Mouse (Mus musculus) C2C12 (cell line): ENCODE measurements around the gene Cdc37l1. TPM values are rescaled to one million over a fixed set of nuclear protein-coding genes. Genes with fewer than 3 reads are reported as not detected.

Experiments used
- H3K27me3 ChIP-seq: one replicate; pipeline ENCODE4 v1.6.1; 2011; ENCODE audit not compliant: control insufficient read depth, insufficient read depth, insufficient read length
- H3K36me3 ChIP-seq: one replicate; pipeline ENCODE4 v1.6.1; 2011; ENCODE audit not compliant: control insufficient read depth, insufficient read depth
- H3K4me3 ChIP-seq: one replicate; pipeline ENCODE4 v1.5.1; 2011; ENCODE audit warnings: mild to moderate bottlenecking, control low read depth; ENCODE audit not compliant: poor library complexity, insufficient read depth, severe bottlenecking
- H3K79me2 ChIP-seq: one replicate; pipeline ENCODE4 v1.6.1; 2011; ENCODE audit not compliant: control insufficient read depth, insufficient read depth
- H3K79me3 ChIP-seq: one replicate; pipeline ENCODE4 v1.6.1; 2011; ENCODE audit warnings: low read depth, control low read depth
- H3ac ChIP-seq: one replicate; pipeline ENCODE3; 2011; ENCODE audit warnings: low read depth; ENCODE audit not compliant: control insufficient read depth, insufficient read length
- CEBPB ChIP-seq: IDR thresholded peaks from one replicate; pipeline ENCODE4 v1.6.1; 2011; ENCODE audit warnings: low read depth, mild to moderate bottlenecking, control low read depth, moderate library complexity
- CTCF ChIP-seq: IDR thresholded peaks from one replicate; pipeline ENCODE4 v1.5.1; 2011; ENCODE audit not compliant: control insufficient read depth, insufficient read depth, insufficient read length
- FOSL1 ChIP-seq: IDR thresholded peaks from one replicate; pipeline ENCODE4 v1.8.0; 2011; ENCODE audit warnings: mild to moderate bottlenecking, low read length; ENCODE audit not compliant: poor library complexity, insufficient read depth, severe bottlenecking
- MAX ChIP-seq: IDR thresholded peaks from one replicate; pipeline ENCODE4 v1.6.1; 2011; ENCODE audit warnings: mild to moderate bottlenecking, control low read depth
- MYOD1 ChIP-seq: IDR thresholded peaks from one replicate; pipeline ENCODE4 v1.6.1; 2011; ENCODE audit warnings: low read depth; ENCODE audit not compliant: control insufficient read depth, insufficient read length
- MYOG ChIP-seq: IDR thresholded peaks from one replicate; pipeline ENCODE4 v1.6.1; 2011; ENCODE audit not compliant: control insufficient read depth, insufficient read length; ENCODE audit errors: extremely low read depth
- USF1 ChIP-seq: IDR thresholded peaks from one replicate; pipeline ENCODE4 v1.6.1; 2011; ENCODE audit warnings: low read depth, mild to moderate bottlenecking, control low read depth, moderate library complexity
- polyA plus RNA-seq: library from polyadenylated mRNA; unstranded; fragments of >200 nt; fragmentation: generic; extraction: Trizol; gene quantifications from one replicate; pipeline ENCODE4 v1.2.1, GENCODE M21; 2012; ENCODE audit warnings: missing spikeins

Cdc37l1 gene
- polyA plus RNA-seq, 1 experiment: 6.4 TPM

GRCm38 (mm10) chr19:29019647-29020046 is 29.5 kb downstream of the Cdc37l1 start:
- no peak overlapping the region for H3K4me3 ChIP-seq
- H3K79me2 ChIP-seq: no peaks in the 10 kb centered on the region
- peaks cover 88% of the 10 kb centered on the region for H3K36me3 ChIP-seq
- H3K79me3 ChIP-seq: no peaks in the 10 kb centered on the region
- no peak overlapping the region for H3ac ChIP-seq
- no peaks in the 10 kb centered on the region for H3K27me3 ChIP-seq
- no peak for TF ChIP-seq CEBPB
- no peak for TF ChIP-seq CTCF
- no peak for TF ChIP-seq USF1
- no peak for TF ChIP-seq MAX
- TF ChIP-seq MYOD1: no peak

- Histone ChIP-seq H3K27me3 (no peaks in the 10 kb centered on the region), H3K79me3 (no peaks in the 10 kb centered on the region), H3K4me3 (no peak overlapping the region), H3K36me3 (peaks cover 84% of the 10 kb centered on the region), H3ac (no peak overlapping the region), H3K79me2 (no peaks in the 10 kb centered on the region)
- TF ChIP-seq CEBPB (no peak), USF1 (no peak), FOSL1 (no peak), CTCF (no peak), MAX (no peak), MYOD1 (no peak), MYOG (no peak)
Observed at GRCm38 (mm10) chr19:29021754-29022345, 31.7 kb downstream of the Cdc37l1 start.

DNA sequence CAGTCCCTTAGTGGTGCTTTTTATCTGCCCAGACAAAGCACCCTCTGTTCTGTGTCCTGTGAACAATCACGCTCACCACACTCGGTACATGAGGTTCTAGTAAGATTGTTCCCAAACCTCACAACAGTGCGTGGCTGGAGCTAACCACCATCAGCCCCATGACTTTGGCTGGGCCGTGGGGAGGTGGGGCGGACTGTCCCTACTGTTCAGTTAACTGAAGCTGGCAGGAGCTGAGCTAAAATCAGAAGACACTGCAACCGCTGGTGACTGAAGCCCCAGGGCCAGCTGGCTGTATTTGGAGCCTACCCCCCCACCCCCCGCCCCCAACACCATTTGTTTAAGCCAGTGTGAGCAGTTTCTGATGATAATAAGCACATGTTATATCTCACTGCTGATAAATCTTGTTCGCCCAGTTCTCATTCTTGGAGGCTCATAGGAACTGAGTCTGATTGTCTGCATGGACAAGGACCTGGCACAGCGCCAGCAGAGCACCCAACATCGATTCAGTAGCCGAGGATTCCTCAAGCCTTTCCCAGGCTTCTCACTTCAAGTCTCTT is 34.3 kb downstream of the Cdc37l1 start:
- no peaks in the 10 kb centered on the region for H3K79me2 ChIP-seq
- no peaks in the 10 kb centered on the region for H3K27me3 ChIP-seq
- TF ChIP-seq MAX: no peak
- no peak for TF ChIP-seq USF1
- TF ChIP-seq FOSL1: no peak
- TF ChIP-seq CTCF: no peak
- no peak for TF ChIP-seq MYOG
- no peak for TF ChIP-seq CEBPB
- TF ChIP-seq MYOD1: no peak
- H3K79me3 ChIP-seq: no peaks in the 10 kb centered on the region
- H3K36me3 ChIP-seq: peaks cover 65% of the 10 kb centered on the region
- no peak overlapping the region for H3K4me3 ChIP-seq
- no peak overlapping the region for H3ac ChIP-seq

- Histone ChIP-seq H3K79me2 (no peaks in the 10 kb centered on the region), H3K36me3 (peaks cover 9% of the 10 kb centered on the region), H3K4me3 (no peak overlapping the region), H3K27me3 (no peaks in the 10 kb centered on the region), H3ac (no peak overlapping the region), H3K79me3 (no peaks in the 10 kb centered on the region)
- TF ChIP-seq MYOD1 (no peak), CTCF (no peak), CEBPB (no peak), USF1 (no peak), MYOG (no peak), MAX (no peak), FOSL1 (no peak)
Observed at GRCm38 (mm10) chr19:29031788-29032187, 41.6 kb downstream of the Cdc37l1 start.

GRCm38 (mm10) chr19:29032662-29033061 is 42.5 kb downstream of the Cdc37l1 start:
- no peak for TF ChIP-seq FOSL1
- no peak for TF ChIP-seq CEBPB
- Histone ChIP-seq H3ac (no peak overlapping the region), H3K36me3 (peaks cover 4% of the 10 kb centered on the region), H3K79me3 (no peaks in the 10 kb centered on the region), H3K27me3 (no peaks in the 10 kb centered on the region), H3K4me3 (no peak overlapping the region), H3K79me2 (no peaks in the 10 kb centered on the region)

- no peak overlapping the region for H3ac ChIP-seq
- H3K79me3 ChIP-seq: peaks cover 2% of the 10 kb centered on the region
- no peaks in the 10 kb centered on the region for H3K79me2 ChIP-seq
- H3K27me3 ChIP-seq: no peaks in the 10 kb centered on the region
- H3K36me3 ChIP-seq: peaks cover 4% of the 10 kb centered on the region
- no peak for TF ChIP-seq CTCF
- H3K4me3 ChIP-seq: no peak overlapping the region
Observed at GRCm38 (mm10) chr19:29037026-29037425, 46.9 kb downstream of the Cdc37l1 start.
